ENCODE assay signal across 9 mouse cellular contexts in the genomic region with DNA sequence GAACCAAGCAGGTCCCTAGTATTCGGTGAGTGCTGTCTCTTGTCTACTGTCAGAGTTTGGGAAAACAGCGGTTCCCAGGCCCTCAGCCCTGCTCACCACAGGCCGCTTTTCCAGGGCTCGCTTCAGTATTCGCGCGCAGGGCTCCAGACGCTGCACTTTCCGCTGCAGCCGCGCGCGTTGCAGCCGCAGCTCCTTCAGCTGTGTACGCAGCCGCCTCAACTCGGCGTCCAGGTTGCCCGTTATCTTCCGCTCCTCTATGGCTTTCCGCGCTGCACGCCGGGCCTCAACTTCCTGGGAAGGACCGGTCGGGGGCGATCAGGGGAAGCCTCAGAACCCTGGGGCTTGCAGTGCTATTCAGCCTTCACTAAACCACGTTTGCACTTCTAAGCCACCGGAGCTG. TPM values are rescaled to one million over a fixed set of nuclear protein-coding genes. Genes with fewer than 3 reads are reported as not detected.
A peak's percentile ranks its signal among the peaks of the same experiment; 100 is the strongest.
DNase-seq lines count a peak whose midpoint lies in the region; ATAC-seq and TF ChIP-seq lines count a peak whose summit lies in the region.
"Had no signal": no experiment of that assay in that cellular context is flagged by ENCODE, and none has a peak within 500 bp of the region (broad histone marks: within the 10 kb centered on the region; RNA-seq: fewer than 3 reads in every experiment).

No protein-coding gene starts in this region.

- no peaks in the 10 kb centered on the region; the same call in 1 of the 2 replicates for H3K9me3 ChIP-seq in lung, embryonic 14.5 days (ENCODE audit: low read depth, low read length)
- peaks cover 6% of the 10 kb centered on the region; the same call in 1 of the 2 replicates for H3K9me3 ChIP-seq in embryonic facial prominence, embryonic 14.5 days (ENCODE audit: control insufficient read depth, low read length)
- no peaks in the 10 kb centered on the region for H3K9me3 ChIP-seq in intestine, embryonic 15.5 days
- H3K9me3 ChIP-seq in stomach, embryonic 15.5 days = no peaks in the 10 kb centered on the region
- H3K9me3 ChIP-seq: lung, embryonic 15.5 days had no signal

- H3K27me3 ChIP-seq in lung, embryonic 14.5 days (ENCODE audit: insufficient read depth, low read length) = peaks cover 6% of the 10 kb centered on the region; the same call in 1 of the 2 replicates
- peaks cover 14% of the 10 kb centered on the region for H3K27me3 ChIP-seq in embryonic facial prominence, embryonic 14.5 days (replicated peaks; ENCODE audit: control insufficient read depth, insufficient read depth, low read length)
- H3K27me3 ChIP-seq in intestine, embryonic 15.5 days (replicated peaks) = peaks cover 7% of the 10 kb centered on the region; the same call in 1 of the 2 replicates
- H3K27me3 ChIP-seq in stomach, embryonic 15.5 days (replicated peaks) = no peaks in the 10 kb centered on the region

- no peak overlapping the region for H3K4me3 ChIP-seq in lung, embryonic 14.5 days (ENCODE audit: low read depth, low read length)
- peak overlapping the region; percentile 16 for H3K4me3 ChIP-seq in embryonic facial prominence, embryonic 14.5 days (ENCODE audit: low read depth, low read length)
- H3K4me3 ChIP-seq in intestine, embryonic 15.5 days (replicated peaks) = no peak overlapping the region
- H3K4me3 ChIP-seq in stomach, embryonic 15.5 days (replicated peaks) = no peak overlapping the region
- H3K4me3 ChIP-seq: lung, embryonic 15.5 days had no signal

- DNase-seq in lung, embryonic 14.5 days = peak; percentile 22
- no peak for DNase-seq in lung, postnatal 4 days
- DNase-seq in embryonic facial prominence, embryonic 14.5 days (ENCODE audit: low spot score) = no peak
- DNase-seq in right cerebral cortex, adult 18-20 months = no peak
- no peak for DNase-seq in spleen, postnatal 14 days (ENCODE audit: low spot score in 2 of 2)
- DNase-seq in right cerebral cortex, postnatal 10 days (ENCODE audit: low spot score in 2 of 2) = no peak

- TF ChIP-seq CTCF in lung, embryonic 14.5 days (IDR thresholded peaks at IDR 0.05; ENCODE audit: low read depth) = no peak

- peaks cover 21% of the 10 kb centered on the region for H3K36me3 ChIP-seq in lung, embryonic 14.5 days (ENCODE audit: insufficient read depth)
- H3K36me3 ChIP-seq in embryonic facial prominence, embryonic 14.5 days (ENCODE audit: control insufficient read depth, insufficient read depth, low read length) = peaks cover 19% of the 10 kb centered on the region
- H3K36me3 ChIP-seq in intestine, embryonic 15.5 days = peaks cover 11% of the 10 kb centered on the region; the same call in 1 of the 2 replicates
- H3K36me3 ChIP-seq in stomach, embryonic 15.5 days = peaks cover 13% of the 10 kb centered on the region

- H3K9ac ChIP-seq in lung, embryonic 14.5 days = no peak overlapping the region
- H3K9ac ChIP-seq in embryonic facial prominence, embryonic 14.5 days (ENCODE audit: low read depth, low read length) = peak overlapping the region; percentile 51; the same call in 1 of the 2 replicates
- H3K9ac ChIP-seq in intestine, embryonic 15.5 days = no peak overlapping the region
- no peak overlapping the region for H3K9ac ChIP-seq in stomach, embryonic 15.5 days
- H3K9ac ChIP-seq: lung, embryonic 15.5 days had no signal

- H3K4me1 ChIP-seq in lung, embryonic 14.5 days (ENCODE audit: insufficient read depth) = no peaks in the 10 kb centered on the region
- H3K4me1 ChIP-seq in embryonic facial prominence, embryonic 14.5 days (ENCODE audit: control insufficient read depth, insufficient read depth, low read length) = no peaks in the 10 kb centered on the region
- H3K4me1 ChIP-seq in intestine, embryonic 15.5 days (replicated peaks) = 0 out of 2 replicates have a peak, but pooled peaks cover 6% of the 10 kb centered on the region
- no peaks in the 10 kb centered on the region for H3K4me1 ChIP-seq in stomach, embryonic 15.5 days
- H3K4me1 ChIP-seq: lung, embryonic 15.5 days had no signal

- no peak overlapping the region for H3K27ac ChIP-seq in lung, embryonic 14.5 days (ENCODE audit: low read depth)
- no peak overlapping the region for H3K27ac ChIP-seq in embryonic facial prominence, embryonic 14.5 days (replicated peaks; ENCODE audit: low read depth, low read length)
- H3K27ac ChIP-seq in intestine, embryonic 15.5 days = no peak overlapping the region
- no peak overlapping the region for H3K27ac ChIP-seq in stomach, embryonic 15.5 days
- H3K27ac ChIP-seq: lung, embryonic 15.5 days had no signal

- ATAC-seq in lung, embryonic 14.5 days (ENCODE audit: insufficient read depth) = no peak
- ATAC-seq in embryonic facial prominence, embryonic 14.5 days (ENCODE audit: low read depth) = no peak
- no peak for ATAC-seq in intestine, embryonic 15.5 days
- no peak for ATAC-seq in stomach, embryonic 15.5 days (ENCODE audit: insufficient read depth, low FRiP score, low read depth)

- peak overlapping the region; percentile 39; the same call in 1 of the 2 replicates for H3K4me2 ChIP-seq in lung, embryonic 14.5 days
- peak overlapping the region; percentile 43 for H3K4me2 ChIP-seq in embryonic facial prominence, embryonic 14.5 days (ENCODE audit: low read depth, low read length)
- peak overlapping the region; percentile 42 for H3K4me2 ChIP-seq in intestine, embryonic 15.5 days (replicated peaks)
- peak overlapping the region; percentile 11 for H3K4me2 ChIP-seq in stomach, embryonic 15.5 days
- H3K4me2 ChIP-seq: lung, embryonic 15.5 days had no signal

- 10% methylated on average over 29 of the region's 29 CpGs for WGBS in lung, embryonic 14.5 days
- 9% methylated on average over 28 of the region's 29 CpGs for WGBS in embryonic facial prominence, embryonic 14.5 days
- WGBS in intestine, embryonic 15.5 days = 8% methylated on average over 29 of the region's 29 CpGs
- 7% methylated on average over 29 of the region's 29 CpGs for WGBS in stomach, embryonic 15.5 days

RNA-seq across cellular contexts. Expression of gene Cfap73, which starts 2.9 kb away (rescaled TPM):
- not detected in 2 replicates for polyA plus RNA-seq in lung, embryonic 14.5 days (2014; fragmentation: Nextera tagmentation; extraction: Ambion mirVana)
- polyA plus RNA-seq in embryonic facial prominence, embryonic 14.5 days (2014; fragmentation: Nextera tagmentation; extraction: Ambion mirVana) = 1.0 TPM in 1 of 2 replicates, not detected in the other
- not detected in 2 replicates for polyA plus RNA-seq in intestine, embryonic 15.5 days (2015; fragmentation: Nextera tagmentation; extraction: Ambion mirVana)
- polyA plus RNA-seq in stomach, embryonic 15.5 days (2015; fragmentation: Nextera tagmentation; extraction: Ambion mirVana) = not detected in 2 replicates

RNA-seq across cellular contexts. Expression of gene Rasal1, which starts 17.5 kb away (rescaled TPM):
- 0.15 TPM in 1 of 2 replicates, not detected in the other for polyA plus RNA-seq in lung, embryonic 14.5 days (2014; fragmentation: Nextera tagmentation; extraction: Ambion mirVana)
- 0.50 and 1.4 TPM in 2 replicates for polyA plus RNA-seq in embryonic facial prominence, embryonic 14.5 days (2014; fragmentation: Nextera tagmentation; extraction: Ambion mirVana)
- polyA plus RNA-seq in intestine, embryonic 15.5 days (2015; fragmentation: Nextera tagmentation; extraction: Ambion mirVana) = 0.49 and 1.0 TPM in 2 replicates
- polyA plus RNA-seq in stomach, embryonic 15.5 days (2015; fragmentation: Nextera tagmentation; extraction: Ambion mirVana) = 0.34 and 0.54 TPM in 2 replicates

RNA-seq across cellular contexts. Expression of gene Ddx54, which starts 18.6 kb away (rescaled TPM):
- 31.5 and 37.2 TPM in 2 replicates for polyA plus RNA-seq in lung, embryonic 14.5 days (2014; fragmentation: Nextera tagmentation; extraction: Ambion mirVana)
- 28.2 and 36.4 TPM in 2 replicates for polyA plus RNA-seq in embryonic facial prominence, embryonic 14.5 days (2014; fragmentation: Nextera tagmentation; extraction: Ambion mirVana)
- polyA plus RNA-seq in intestine, embryonic 15.5 days (2015; fragmentation: Nextera tagmentation; extraction: Ambion mirVana) = 47.5 and 49.3 TPM in 2 replicates
- polyA plus RNA-seq in stomach, embryonic 15.5 days (2015; fragmentation: Nextera tagmentation; extraction: Ambion mirVana) = 41.8 and 44.9 TPM in 2 replicates

RNA-seq across cellular contexts. Expression of gene Rita1, which starts 18.7 kb away (rescaled TPM):
- polyA plus RNA-seq in lung, embryonic 14.5 days (2014; fragmentation: Nextera tagmentation; extraction: Ambion mirVana) = 7.2 and 9.5 TPM in 2 replicates
- polyA plus RNA-seq in embryonic facial prominence, embryonic 14.5 days (2014; fragmentation: Nextera tagmentation; extraction: Ambion mirVana) = 9.9 and 11.4 TPM in 2 replicates
- 10.6 and 11.4 TPM in 2 replicates for polyA plus RNA-seq in intestine, embryonic 15.5 days (2015; fragmentation: Nextera tagmentation; extraction: Ambion mirVana)
- polyA plus RNA-seq in stomach, embryonic 15.5 days (2015; fragmentation: Nextera tagmentation; extraction: Ambion mirVana) = 10.4 and 11.4 TPM in 2 replicates

RNA-seq across cellular contexts. Expression of gene Iqcd, which starts 42.3 kb away (rescaled TPM):
- 0.35 and 0.37 TPM in 2 replicates for polyA plus RNA-seq in lung, embryonic 14.5 days (2014; fragmentation: Nextera tagmentation; extraction: Ambion mirVana)
- polyA plus RNA-seq in embryonic facial prominence, embryonic 14.5 days (2014; fragmentation: Nextera tagmentation; extraction: Ambion mirVana) = 0.60 and 1.7 TPM in 2 replicates
- 0.28 and 0.40 TPM in 2 replicates for polyA plus RNA-seq in intestine, embryonic 15.5 days (2015; fragmentation: Nextera tagmentation; extraction: Ambion mirVana)
- 0.40 and 0.69 TPM in 2 replicates for polyA plus RNA-seq in stomach, embryonic 15.5 days (2015; fragmentation: Nextera tagmentation; extraction: Ambion mirVana)
